Comparison of ENCODE assay signal across 9 mouse cellular contexts in the genomic region with DNA sequence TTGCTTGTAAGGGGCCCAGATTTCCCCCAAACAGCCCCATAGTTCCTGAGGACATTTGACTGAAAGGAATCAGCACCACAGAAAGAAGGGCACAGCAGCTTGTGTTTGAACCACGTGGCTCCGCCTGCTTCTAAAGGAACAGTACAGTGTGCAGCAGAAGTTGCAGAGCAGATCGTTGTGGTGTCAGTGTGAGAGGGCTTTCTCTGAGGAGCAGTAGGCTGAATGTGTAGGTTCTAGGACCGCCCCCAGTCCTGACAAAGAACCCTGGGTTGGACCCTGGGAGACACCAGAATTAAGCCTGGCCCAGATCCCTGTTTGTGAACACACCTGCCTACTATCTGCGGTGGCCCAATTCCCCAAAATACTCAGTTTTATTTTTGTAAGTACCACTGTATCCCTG. TPM values are rescaled to one million over a fixed set of nuclear protein-coding genes. Genes with fewer than 3 reads are reported as not detected.
DNase-seq lines count a peak whose midpoint lies in the region; ATAC-seq and TF ChIP-seq lines count a peak whose summit lies in the region.
"Had no signal": no experiment of that assay in that cellular context is flagged by ENCODE, and none has a peak within 500 bp of the region (broad histone marks: within the 10 kb centered on the region; RNA-seq: fewer than 3 reads in every experiment).

No protein-coding gene starts in this region.

- peak overlapping the region; percentile 79 for H3K4me2 ChIP-seq in liver, postnatal 0 days (ENCODE audit: low read depth, low read length)

- no peaks in the 10 kb centered on the region for H3K27me3 ChIP-seq in liver, postnatal 0 days (ENCODE audit: insufficient read depth, low read length)

- 53% methylated on average over 5 of the region's 5 CpGs for WGBS in liver, postnatal 0 days (ENCODE audit: insufficient replicate concordance)

- peak overlapping the region; percentile 88; the same call in 1 of the 2 replicates for H3K9ac ChIP-seq in liver, postnatal 0 days (replicated peaks)

- TF ChIP-seq EP300 in liver, postnatal 0 days (IDR thresholded peaks at IDR 0.05; ENCODE audit: low read depth) = no peak

- no peaks in the 10 kb centered on the region for H3K9me3 ChIP-seq in liver, postnatal 0 days (ENCODE audit: low read length)

- TF ChIP-seq CTCF in left cerebral cortex, adult 2 months (IDR thresholded peaks at IDR 0.05) = no peak
- no peak for TF ChIP-seq CTCF in cortical plate, adult 2 months (IDR thresholded peaks at IDR 0.05; ENCODE audit: extremely low read depth, insufficient read depth, low read length)
- TF ChIP-seq CTCF in liver, postnatal 0 days (IDR thresholded peaks at IDR 0.05; ENCODE audit: low read depth) = no peak

- peak; percentile 42 for DNase-seq in cerebellum, adult 9-11 months
- DNase-seq in cerebellum, postnatal 36 days = no peak
- no peak for DNase-seq in left cerebral cortex, adult 2 months (ENCODE audit: extremely low spot score in 1 of 2, low spot score in 2 of 2)
- no peak for DNase-seq in left cerebral cortex, adult 9 months (ENCODE audit: low spot score in 2 of 2)
- no peak for DNase-seq in liver, postnatal 0 days
- DNase-seq in adipocyte (ENCODE audit: low spot score) = no peak
- no peak for DNase-seq in adrenal gland, postnatal 10 days
- DNase-seq: cerebellum, postnatal 25 days had no signal

- H3K36me3 ChIP-seq in liver, postnatal 0 days (replicated peaks; ENCODE audit: insufficient read depth, low read length) = no peaks in the 10 kb centered on the region

- H3K4me1 ChIP-seq in cortical plate, adult 2 months (ENCODE audit: control insufficient read depth, insufficient read depth, low read length) = peaks cover 1% of the 10 kb centered on the region; the same call in 1 of the 2 replicates
- peaks cover 34% of the 10 kb centered on the region for H3K4me1 ChIP-seq in liver, postnatal 0 days (ENCODE audit: insufficient read depth)

- peak overlapping the region; percentile 95 for H3K27ac ChIP-seq in left cerebral cortex, adult 2 months
- peak overlapping the region; percentile 33 for H3K27ac ChIP-seq in cortical plate, adult 2 months (ENCODE audit: insufficient read depth, low read length)
- no peak overlapping the region for H3K27ac ChIP-seq in liver, postnatal 0 days (ENCODE audit: low read depth)

- no peak for ATAC-seq in liver, postnatal 0 days

- intact Hi-C loops in left cerebral cortex, adult 2 months (cut with DNase I) = no loop called here

- peak; percentile 64; the same call in 1 of the 2 replicates for TF ChIP-seq POLR2A in cortical plate, adult 2 months (IDR thresholded peaks at IDR 0.05; ENCODE audit: extremely low read depth, insufficient read depth, low read length)

- no peak overlapping the region for H3K4me3 ChIP-seq in left cerebral cortex, adult 2 months
- no peak overlapping the region for H3K4me3 ChIP-seq in cortical plate, adult 2 months (ENCODE audit: insufficient read depth, low read length)
- H3K4me3 ChIP-seq in liver, postnatal 0 days (ENCODE audit: low read depth, low read length) = no peak overlapping the region

RNA-seq across cellular contexts. Expression of a gene that starts 1.6 kb away (rescaled TPM):
- total RNA-seq in left cerebral cortex, adult 2 months (2021) = 10 to 100 TPM; 19.8 to 21.8 TPM
- polyA plus RNA-seq in cortical plate, adult 2 months (2012; rRNA removed) = 24.6 and 25.0 TPM in 2 replicates
- polyA plus RNA-seq in liver, postnatal 0 days (2015; fragmentation: Nextera tagmentation; extraction: Ambion mirVana) = 19.2 and 21.1 TPM in 2 replicates
- total RNA-seq in adrenal gland, postnatal 10 days (2021) = 10 to 100 TPM; 31.5 to 32.0 TPM

RNA-seq across cellular contexts. Expression of a gene that starts 5.2 kb away (rescaled TPM):
- total RNA-seq in left cerebral cortex, adult 2 months (2021) = 10 to 100 TPM; 48.8 to 55.2 TPM
- 15.7 and 16.4 TPM in 2 replicates for polyA plus RNA-seq in cortical plate, adult 2 months (2012; rRNA removed)
- polyA plus RNA-seq in liver, postnatal 0 days (2015; fragmentation: Nextera tagmentation; extraction: Ambion mirVana) = 5.5 and 7.3 TPM in 2 replicates
- 10 to 100 TPM; 35.9 to 46.6 TPM for total RNA-seq in adrenal gland, postnatal 10 days (2021)

RNA-seq across cellular contexts. Expression of a gene that starts 14.1 kb away (rescaled TPM):
- total RNA-seq in left cerebral cortex, adult 2 months (2021) = 1 to 10 TPM; 4.2 to 4.3 TPM
- not detected in 2 replicates for polyA plus RNA-seq in cortical plate, adult 2 months (2012; rRNA removed)
- polyA plus RNA-seq in liver, postnatal 0 days (2015; fragmentation: Nextera tagmentation; extraction: Ambion mirVana) = 0.26 TPM in 1 of 2 replicates, not detected in the other
- 1 to 10 TPM; 4.7 to 5.6 TPM for total RNA-seq in adrenal gland, postnatal 10 days (2021)

RNA-seq across cellular contexts. Expression of a gene that starts 26.9 kb away (rescaled TPM):
- 10 to 100 TPM; 72.4 to 81.5 TPM for total RNA-seq in left cerebral cortex, adult 2 months (2021)
- 59.2 and 60.7 TPM in 2 replicates for polyA plus RNA-seq in cortical plate, adult 2 months (2012; rRNA removed)
- polyA plus RNA-seq in liver, postnatal 0 days (2015; fragmentation: Nextera tagmentation; extraction: Ambion mirVana) = 1.6 and 1.9 TPM in 2 replicates
- 10 to 100 TPM; 12.3 to 18.5 TPM for total RNA-seq in adrenal gland, postnatal 10 days (2021)

RNA-seq across cellular contexts. Expression of a gene that starts 29.1 kb away (rescaled TPM):
- 1 to 10 TPM; 4.2 to 4.5 TPM for total RNA-seq in left cerebral cortex, adult 2 months (2021)
- 14.2 and 14.5 TPM in 2 replicates for polyA plus RNA-seq in cortical plate, adult 2 months (2012; rRNA removed)
- polyA plus RNA-seq in liver, postnatal 0 days (2015; fragmentation: Nextera tagmentation; extraction: Ambion mirVana) = 218 and 224 TPM in 2 replicates
- 10 to 100 TPM; 57.1 to 73.1 TPM for total RNA-seq in adrenal gland, postnatal 10 days (2021)
